Mouse (Mus musculus) stomach, embryonic 16.5 days (tissue): ENCODE results near the gene Mkks. TPM values are rescaled to one million over a fixed set of nuclear protein-coding genes. Genes with fewer than 3 reads are reported as not detected.
"Not testable (repeated sequence)": the region's sequence is repeated elsewhere in the genome, so short reads cannot be mapped to it uniquely, and the experiment has no call there.

Experiments used
- ATAC-seq: fragments of 200-750 bp; cut with Nextera tagmentation; 2 replicates; pipeline ENCODE4 v1.8.0; 2017; ENCODE audit warnings: moderate number of reproducible peaks, moderate TSS enrichment; ENCODE audit not compliant: insufficient read depth, low FRiP score
- H3K27ac ChIP-seq: fragments of 300-500 bp; sonication (generic); 2 replicates; pipeline ENCODE4 v1.5.1; 2014; ENCODE audit warnings: low read length
- H3K27me3 ChIP-seq: fragments of 300-500 bp; sonication (generic); 2 replicates; pipeline ENCODE4 v1.6.1; 2014; ENCODE audit warnings: low read length, control low read depth, mixed read lengths; ENCODE audit not compliant: control insufficient read depth, insufficient read depth
- H3K36me3 ChIP-seq: fragments of 300-500 bp; sonication (generic); 2 replicates; pipeline ENCODE4 v1.6.1; 2014; ENCODE audit warnings: low read length; ENCODE audit not compliant: control insufficient read depth, insufficient read depth
- H3K4me1 ChIP-seq: fragments of 300-500 bp; sonication (generic); 2 replicates; pipeline ENCODE4 v1.6.1; 2014; ENCODE audit warnings: low read length, control low read depth, mixed read lengths; ENCODE audit not compliant: control insufficient read depth, insufficient read depth
- H3K4me2 ChIP-seq: fragments of 300-500 bp; sonication (generic); 2 replicates; pipeline ENCODE4 v1.6.1; 2014; ENCODE audit warnings: low read depth, low read length, mixed read lengths
- H3K4me3 ChIP-seq: fragments of 300-500 bp; sonication (generic); replicated peaks from 2 replicates; pipeline ENCODE4 v1.5.1; 2014; ENCODE audit warnings: mild to moderate bottlenecking, low read length
- H3K9ac ChIP-seq: fragments of 300-500 bp; sonication (generic); 2 replicates; pipeline ENCODE4 v1.6.1; 2014; ENCODE audit warnings: low read length
- H3K9me3 ChIP-seq: fragments of 300-500 bp; sonication (generic); replicated peaks from 2 replicates; pipeline ENCODE4 v1.6.1; 2016; ENCODE audit warnings: low read length, control low read depth; ENCODE audit not compliant: control insufficient read depth
- WGBS: fragments of 180-500 bp; shearing (Covaris S2); extraction: QIAGEN DNeasy Blood & Tissue Kit; methylation state at CpG from one replicate; pipeline ENCODE4 v1.1.7; 2014; 5-methylcytosine and 5-hydroxymethylcytosine counted together
- polyA plus RNA-seq: library from polyadenylated mRNA; unstranded; fragments of >200 nt; fragmentation: Nextera tagmentation; extraction: Ambion mirVana; gene quantifications from 2 replicates; pipeline ENCODE4 v1.2.1, GENCODE M21; 2015

The Mkks gene
- polyA plus RNA-seq, 1 experiment from 2014 or later: 13.7 TPM

GRCm38 (mm10) chr2:136911958-136912411, 20.8 kb upstream of the Mkks start:
- peak; percentile 58; the same call in 1 of the 2 replicates for ATAC-seq
- no peaks in the 10 kb centered on the region for H3K9me3 ChIP-seq

DNA sequence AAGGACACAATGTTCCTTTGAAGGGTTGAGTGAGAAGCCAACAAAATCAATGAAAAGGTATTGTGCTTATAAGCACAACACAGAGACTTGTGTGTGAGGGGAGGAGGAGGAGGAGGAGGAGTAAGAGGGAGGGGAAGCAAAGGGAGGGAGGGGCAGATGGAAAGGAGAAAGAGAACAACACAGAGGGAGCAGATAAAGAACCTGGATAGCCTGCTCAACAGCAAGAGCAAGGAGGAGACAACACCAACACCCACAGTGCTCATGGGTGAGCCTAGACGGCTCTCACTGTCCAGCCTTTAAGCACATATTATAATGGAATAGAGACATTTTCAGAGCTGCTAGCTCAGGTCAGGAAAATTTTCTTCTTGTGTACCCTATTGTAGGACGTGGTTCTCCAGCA, 18.1 kb upstream of the Mkks start:
- no peak overlapping the region for H3K27ac ChIP-seq
- no peaks in the 10 kb centered on the region for H3K36me3 ChIP-seq
- no peak overlapping the region for H3K9ac ChIP-seq
- H3K4me2 ChIP-seq: no peak overlapping the region
- H3K4me3 ChIP-seq: no peak overlapping the region
- no peaks in the 10 kb centered on the region for H3K27me3 ChIP-seq
- H3K4me1 ChIP-seq: peaks cover 14% of the 10 kb centered on the region; the same call in 1 of the 2 replicates
- no peak for ATAC-seq
- 82% methylated on average over 2 of the region's 2 CpGs for WGBS
- H3K9me3 ChIP-seq: no peaks in the 10 kb centered on the region

More at GRCm38 (mm10) chr2:136911958-136912411, 20.8 kb upstream of the Mkks start:
- peaks cover 14% of the 10 kb centered on the region; the same call in 1 of the 2 replicates for H3K4me1 ChIP-seq
- no peaks in the 10 kb centered on the region for H3K27me3 ChIP-seq
- no peak overlapping the region for H3K4me2 ChIP-seq
- no peak overlapping the region for H3K9ac ChIP-seq
- WGBS: 16% methylated on average over 4 of the region's 4 CpGs
- peak overlapping the region; percentile 66; the same call in 1 of the 2 replicates for H3K27ac ChIP-seq
- H3K36me3 ChIP-seq: no peaks in the 10 kb centered on the region
- no peak overlapping the region for H3K4me3 ChIP-seq

- no peak overlapping the region for H3K4me2 ChIP-seq
- H3K36me3 ChIP-seq: no peaks in the 10 kb centered on the region
- H3K4me1 ChIP-seq: peaks cover 14% of the 10 kb centered on the region; the same call in 1 of the 2 replicates
- H3K4me3 ChIP-seq: no peak overlapping the region
- H3K27ac ChIP-seq: no peak overlapping the region
- no peak overlapping the region for H3K9ac ChIP-seq
- no peaks in the 10 kb centered on the region for H3K27me3 ChIP-seq
- ATAC-seq: no peak
- no peaks in the 10 kb centered on the region for H3K9me3 ChIP-seq
- 76% methylated on average over 3 of the region's 3 CpGs for WGBS
Measured at GRCm38 (mm10) chr2:136908596-136908995, 17.4 kb upstream of the Mkks start.

- no peak for ATAC-seq
- H3K27me3 ChIP-seq: no peaks in the 10 kb centered on the region
- no peaks in the 10 kb centered on the region for H3K9me3 ChIP-seq
- no peak overlapping the region for H3K27ac ChIP-seq
- no peak overlapping the region for H3K4me2 ChIP-seq
- no peak overlapping the region for H3K4me3 ChIP-seq
- no peaks in the 10 kb centered on the region for H3K36me3 ChIP-seq
- H3K9ac ChIP-seq: no peak overlapping the region
- peaks cover 4% of the 10 kb centered on the region; the same call in 1 of the 2 replicates for H3K4me1 ChIP-seq
- 58% methylated on average over 2 of the region's 2 CpGs for WGBS
Measured at GRCm38 (mm10) chr2:136896131-136896530, 4.9 kb upstream of the Mkks start.

- Histone ChIP-seq H3K36me3 (no peaks in the 10 kb centered on the region), H3K27me3 (no peaks in the 10 kb centered on the region), H3K9me3 (no peaks in the 10 kb centered on the region), H3K4me1 (peaks cover 4% of the 10 kb centered on the region; the same call in 1 of the 2 replicates), H3K27ac (no peak overlapping the region), H3K4me3 (no peak overlapping the region), H3K4me2 (no peak overlapping the region), H3K9ac (no peak overlapping the region)
- no peak for ATAC-seq
- 86% methylated on average over 2 of the region's 2 CpGs for WGBS
Measured at GRCm38 (mm10) chr2:136894494-136894893, 3.3 kb upstream of the Mkks start.

DNA sequence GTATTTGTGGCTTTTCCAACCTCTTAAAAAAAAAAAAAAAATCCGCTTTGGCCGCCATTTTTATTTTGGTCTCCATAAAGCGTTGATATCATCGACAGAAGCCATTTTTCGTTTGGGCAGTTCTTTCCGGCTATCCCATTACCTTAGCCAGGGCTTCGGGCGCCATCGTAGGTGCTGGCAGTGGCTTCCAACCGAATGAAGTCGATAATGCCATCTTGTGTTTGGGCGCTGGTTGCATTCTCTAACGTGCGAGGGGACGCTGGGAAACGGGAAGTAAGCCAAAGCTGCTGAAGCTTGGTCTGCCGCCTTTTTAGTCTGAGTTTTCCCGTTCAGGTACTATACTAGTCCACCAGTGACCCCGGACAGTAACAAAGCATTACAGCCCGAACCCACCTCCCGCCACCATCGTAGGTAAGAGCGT, 772 bp upstream of the Mkks start:
- no peaks in the 10 kb centered on the region for H3K9me3 ChIP-seq
- peaks cover 4% of the 10 kb centered on the region; the same call in 1 of the 2 replicates for H3K4me1 ChIP-seq
- no peaks in the 10 kb centered on the region for H3K36me3 ChIP-seq
- H3K27me3 ChIP-seq: no peaks in the 10 kb centered on the region
- H3K4me2 ChIP-seq: peak overlapping the region; percentile 55
- peak; percentile 86 for ATAC-seq
- H3K9ac ChIP-seq: peak overlapping the region; percentile 75
- H3K27ac ChIP-seq: peak overlapping the region; percentile 75
- peak overlapping the region; percentile 87 for H3K4me3 ChIP-seq
- WGBS: under 1% methylated on average over 23 of the region's 23 CpGs

GRCm38 (mm10) chr2:136890716-136891067, 497 bp downstream of the Mkks start:
- Histone ChIP-seq H3K4me3 (peak overlapping the region; percentile 87), H3K4me2 (peak overlapping the region; percentile 52), H3K9ac (peak overlapping the region; percentile 89), H3K27ac (peak overlapping the region; percentile 95)
- ATAC-seq: peak; percentile 50
- H3K36me3 ChIP-seq, H3K4me1 ChIP-seq, H3K9me3 ChIP-seq, H3K27me3 ChIP-seq: not testable (repeated sequence)
- 6% methylated on average over 15 of the region's 15 CpGs for WGBS

DNA sequence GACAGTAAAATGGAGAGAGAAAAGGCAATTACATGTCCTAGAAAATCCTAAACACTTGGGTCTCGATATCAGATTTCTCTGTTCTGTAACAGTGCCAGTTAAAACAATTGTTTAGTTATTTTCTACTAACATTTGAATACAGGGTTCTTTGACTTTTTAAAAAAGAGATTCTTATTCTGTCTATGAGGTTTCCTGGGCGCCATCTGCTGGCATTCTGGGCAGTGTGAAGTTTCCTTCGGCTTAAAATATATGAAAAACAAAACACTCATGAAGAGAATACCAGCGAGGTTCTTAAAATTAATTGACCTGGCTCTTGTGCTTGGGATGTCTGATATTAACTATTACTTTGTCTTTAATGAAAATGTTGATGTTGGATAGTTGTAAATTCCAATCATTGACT, 4.3 kb downstream of the Mkks start:
- H3K36me3 ChIP-seq: peaks cover 4% of the 10 kb centered on the region; the same call in 1 of the 2 replicates
- H3K4me1 ChIP-seq: no peaks in the 10 kb centered on the region
- no peak for ATAC-seq
- 50% methylated on average over 4 of the region's 4 CpGs for WGBS
- H3K4me3 ChIP-seq: no peak overlapping the region
- no peak overlapping the region for H3K9ac ChIP-seq
- no peaks in the 10 kb centered on the region for H3K27me3 ChIP-seq
- H3K27ac ChIP-seq: no peak overlapping the region
- H3K4me2 ChIP-seq: no peak overlapping the region
- H3K9me3 ChIP-seq: no peaks in the 10 kb centered on the region

DNA sequence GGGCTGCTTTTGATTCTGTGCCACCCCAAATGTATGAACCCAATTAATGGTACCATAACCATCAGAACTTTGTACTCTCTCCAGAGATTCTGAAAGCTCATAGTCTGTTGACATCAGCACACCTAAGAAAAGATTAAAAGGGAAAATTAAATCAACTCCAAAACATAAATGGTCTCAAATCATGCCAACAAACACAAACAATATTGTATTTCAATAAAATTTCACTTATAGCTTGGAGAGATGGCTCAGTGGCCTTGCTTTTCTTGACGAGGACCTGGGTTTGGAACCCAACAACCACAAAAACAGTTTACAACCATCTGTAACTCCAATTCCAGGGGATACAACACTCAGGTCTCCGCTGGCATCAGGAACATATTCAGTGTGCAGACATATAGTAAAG, 5.6 kb downstream of the Mkks start, which contains the start of gene AL731706.2:
AL731706.2 (minus strand) TSS at position 101 of the 400 bp plus-strand sequence.
- no peaks in the 10 kb centered on the region for H3K9me3 ChIP-seq
- no peaks in the 10 kb centered on the region for H3K27me3 ChIP-seq
- peaks cover 11% of the 10 kb centered on the region; the same call in 1 of the 2 replicates for H3K36me3 ChIP-seq
- no peak for ATAC-seq
- no peak within 1 kb of the TSS for H3K9ac ChIP-seq
- H3K27ac ChIP-seq: no peak within 1 kb of the TSS
- no peak within 1 kb of the TSS for H3K4me3 ChIP-seq
- H3K4me1 ChIP-seq: no peaks in the 10 kb centered on the region
- 92% methylated on average over 2 of the region's 2 CpGs for WGBS
- H3K4me2 ChIP-seq: no peak within 1 kb of the TSS
